In the genomic region with DNA sequence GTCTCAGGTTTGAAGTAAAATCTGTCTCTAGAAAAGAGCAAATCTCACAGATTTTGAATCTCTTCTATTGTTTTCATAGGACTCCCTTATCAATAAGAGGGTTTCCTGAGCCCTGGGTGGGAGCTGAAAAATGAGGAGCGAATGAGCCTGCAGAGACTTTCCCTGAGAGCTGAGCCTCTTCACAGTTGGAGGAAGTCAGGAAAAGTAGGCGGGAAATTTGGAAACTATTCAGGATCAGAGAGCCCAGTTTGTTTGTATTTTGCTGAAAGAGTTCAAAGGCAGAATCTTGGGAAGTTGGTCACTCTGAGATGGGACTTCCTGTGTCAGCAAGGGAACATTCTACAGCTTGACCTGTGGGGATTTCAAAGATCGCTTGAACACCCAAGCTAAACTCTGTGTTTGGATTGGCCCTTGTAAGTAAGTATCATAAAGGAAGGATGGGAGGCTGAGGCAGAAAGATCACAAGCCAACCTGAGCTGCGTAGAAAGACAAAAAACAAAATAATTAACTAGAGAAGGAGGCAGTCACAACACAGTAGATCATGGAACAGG, we compare ENCODE assay signal across 26 mouse cellular contexts.
DNase-seq lines count a peak whose midpoint lies in the region; ATAC-seq lines count a peak whose summit lies in the region.
"Had no signal": no experiment of that assay in that cellular context is flagged by ENCODE, and none has a peak within 500 bp of the region (broad histone marks: within the 10 kb centered on the region; RNA-seq: fewer than 3 reads in every experiment).

No protein-coding gene starts in this region.

- DNase-seq in kidney, postnatal 10 days = no peak
- DNase-seq in kidney, postnatal 14 days = peak; percentile 31
- peak; percentile 70 for DNase-seq in lung, postnatal 25 days (ENCODE audit: low spot score)
- DNase-seq: adrenal gland, postnatal 25 days; B cell, adult 2 months; cerebellum, adult 9-11 months; embryo, embryonic 11 days; gastrocnemius, adult 2 months; heart, postnatal 14 days; right cerebral cortex, postnatal 4 days; thymus, adult 18-20 months; thymus, postnatal 25 days had no signal

- H3K9me3 ChIP-seq in kidney, embryonic 15.5 days (replicated peaks) = no peaks in the 10 kb centered on the region
- no peaks in the 10 kb centered on the region for H3K9me3 ChIP-seq in lung, embryonic 15.5 days
- H3K9me3 ChIP-seq in midbrain, embryonic 16.5 days (replicated peaks; ENCODE audit: control insufficient read depth, low read length, poor library complexity, severe bottlenecking) = no peaks in the 10 kb centered on the region
- H3K9me3 ChIP-seq in forebrain, embryonic 12.5 days = no peaks in the 10 kb centered on the region
- H3K9me3 ChIP-seq: embryonic facial prominence, embryonic 12.5 days; hindbrain, embryonic 10.5 days; hindbrain, embryonic 15.5 days; limb, embryonic 12.5 days; neural tube, embryonic 13.5 days had no signal

- no peak overlapping the region for H3K4me3 ChIP-seq in kidney, embryonic 15.5 days (replicated peaks)
- no peak overlapping the region for H3K4me3 ChIP-seq in lung, embryonic 15.5 days
- no peak overlapping the region for H3K4me3 ChIP-seq in midbrain, embryonic 16.5 days (ENCODE audit: low read depth, low read length)
- H3K4me3 ChIP-seq in forebrain, embryonic 12.5 days (replicated peaks) = no peak overlapping the region
- H3K4me3 ChIP-seq: embryonic facial prominence, embryonic 12.5 days; gastrocnemius, adult 2 months; hindbrain, embryonic 10.5 days; hindbrain, embryonic 15.5 days; left cerebral cortex, adult 2 months; limb, embryonic 12.5 days; neural tube, embryonic 13.5 days had no signal

- H3K9ac ChIP-seq in kidney, embryonic 15.5 days = no peak overlapping the region
- no peak overlapping the region for H3K9ac ChIP-seq in lung, embryonic 15.5 days
- no peak overlapping the region for H3K9ac ChIP-seq in midbrain, embryonic 16.5 days (ENCODE audit: low read depth, low read length)
- H3K9ac ChIP-seq in forebrain, embryonic 12.5 days = no peak overlapping the region
- H3K9ac ChIP-seq: embryonic facial prominence, embryonic 12.5 days; hindbrain, embryonic 15.5 days; neural tube, embryonic 13.5 days had no signal

- no peaks in the 10 kb centered on the region for H3K27me3 ChIP-seq in kidney, embryonic 15.5 days
- H3K27me3 ChIP-seq in lung, embryonic 15.5 days = no peaks in the 10 kb centered on the region
- H3K27me3 ChIP-seq in midbrain, embryonic 16.5 days (ENCODE audit: control insufficient read depth, insufficient read depth, low read depth, low read length) = no peaks in the 10 kb centered on the region; the same call in 1 of the 2 replicates
- H3K27me3 ChIP-seq in forebrain, embryonic 12.5 days = peaks cover 83% of the 10 kb centered on the region
- H3K27me3 ChIP-seq: hindbrain, embryonic 15.5 days had no signal

- 55% methylated on average over 4 of the region's 4 CpGs for WGBS in kidney, embryonic 15.5 days
- 16% methylated on average over 4 of the region's 4 CpGs for WGBS in lung, embryonic 15.5 days
- WGBS in midbrain, embryonic 16.5 days = 84% methylated on average over 4 of the region's 4 CpGs
- 74% methylated on average over 4 of the region's 4 CpGs for WGBS in forebrain, embryonic 12.5 days

- ATAC-seq in kidney, embryonic 15.5 days (replicated peaks; ENCODE audit: low FRiP score) = no peak
- peak; percentile 72; the same call in 1 of the 2 replicates for ATAC-seq in lung, embryonic 15.5 days (ENCODE audit: borderline replicate concordance, extremely low read depth, low FRiP score, low TSS enrichment)
- ATAC-seq in midbrain, embryonic 16.5 days = no peak
- ATAC-seq in forebrain, embryonic 12.5 days (ENCODE audit: low FRiP score) = no peak
- ATAC-seq: forebrain, embryonic 16.5 days had no signal

- peaks cover 39% of the 10 kb centered on the region for H3K4me1 ChIP-seq in kidney, embryonic 15.5 days
- peaks cover 53% of the 10 kb centered on the region for H3K4me1 ChIP-seq in lung, embryonic 15.5 days
- no peaks in the 10 kb centered on the region for H3K4me1 ChIP-seq in midbrain, embryonic 16.5 days (ENCODE audit: control insufficient read depth, insufficient read depth, low read length)
- H3K4me1 ChIP-seq in forebrain, embryonic 12.5 days = peaks cover 19% of the 10 kb centered on the region
- H3K4me1 ChIP-seq: hindbrain, embryonic 15.5 days had no signal

- H3K36me3 ChIP-seq in kidney, embryonic 15.5 days = no peaks in the 10 kb centered on the region
- no peaks in the 10 kb centered on the region for H3K36me3 ChIP-seq in lung, embryonic 15.5 days
- H3K36me3 ChIP-seq in midbrain, embryonic 16.5 days (ENCODE audit: control insufficient read depth, insufficient read depth, low read length) = no peaks in the 10 kb centered on the region
- H3K36me3 ChIP-seq in forebrain, embryonic 12.5 days (replicated peaks) = no peaks in the 10 kb centered on the region
- H3K36me3 ChIP-seq: embryonic facial prominence, embryonic 12.5 days; hindbrain, embryonic 10.5 days; hindbrain, embryonic 15.5 days; limb, embryonic 12.5 days; neural tube, embryonic 13.5 days had no signal

- peak overlapping the region; percentile 7; the same call in 1 of the 2 replicates for H3K27ac ChIP-seq in kidney, embryonic 15.5 days
- H3K27ac ChIP-seq in lung, embryonic 15.5 days = peak overlapping the region; percentile 90
- no peak overlapping the region for H3K27ac ChIP-seq in midbrain, embryonic 16.5 days (ENCODE audit: low read length)
- no peak overlapping the region for H3K27ac ChIP-seq in forebrain, embryonic 12.5 days
- H3K27ac ChIP-seq: embryonic facial prominence, embryonic 12.5 days; hindbrain, embryonic 10.5 days; hindbrain, embryonic 15.5 days; left cerebral cortex, adult 2 months; limb, embryonic 12.5 days; neural tube, embryonic 13.5 days; stomach, postnatal 0 days had no signal

- no peak overlapping the region for H3K4me2 ChIP-seq in kidney, embryonic 15.5 days
- H3K4me2 ChIP-seq in lung, embryonic 15.5 days = no peak overlapping the region
- no peak overlapping the region for H3K4me2 ChIP-seq in midbrain, embryonic 16.5 days (ENCODE audit: low read length)
- no peak overlapping the region for H3K4me2 ChIP-seq in forebrain, embryonic 12.5 days
- H3K4me2 ChIP-seq: embryonic facial prominence, embryonic 12.5 days; hindbrain, embryonic 15.5 days; limb, embryonic 12.5 days; liver, embryonic 11.5 days; midbrain, embryonic 11.5 days; neural tube, embryonic 13.5 days had no signal

Comparison
In these comparisons a context has a peak if more than half of its experiments do, and no peak if none do; other contexts are left out.
1. H3K27ac ChIP-seq: peak in kidney, embryonic 15.5 days (single experiment) and lung, embryonic 15.5 days (single experiment); none in midbrain, embryonic 16.5 days (single experiment) and forebrain, embryonic 12.5 days (single experiment).